Mouse (Mus musculus) embryonic stem cell, embryonic (primary cell): ENCODE results near the gene Rassf3.

Source experiments
- CTCF ChIA-PET, 4 experiments: fragments of 300-600 bp in 2 of 4; fragments of 350-600 bp in 2 of 4; sonication (Branson Sonifier 250); formaldehyde crosslinking; loops; one replicate each; lab custom pipeline; 2022; ENCODE audit warnings: inconsistent platforms in 2 of 4; lab: Charles Lee
- POLR2A ChIA-PET, 4 experiments: fragments of 300-600 bp in 2 of 4; fragments of 350-600 bp in 2 of 4; sonication (Branson Sonifier 250); formaldehyde crosslinking; loops; one replicate each; lab custom pipeline; 2022; ENCODE audit warnings: antibody characterized with exemption in 4 of 4, inconsistent platforms in 1 of 4; lab: Charles Lee

Gene Rassf3

GRCm38 (mm10) chr10:121418835-121419234 lies 57.3 kb downstream of the Rassf3 start:
- ChIA-PET CTCF (interaction anchor here (0.6 to 1.7 kb wide), 5 partner anchors 9 to 114 kb away, joined by 3 to 7 read pairs (median 3); no protein-coding TSS in a partner anchor), POLR2A (interaction anchor here in 2 of 4 experiments (0.6 to 1.5 kb wide), 2 partner anchors 10 to 90 kb away, joined by 3 to 4 read pairs; no protein-coding TSS in a partner anchor)

GRCm38 (mm10) chr10:121414127-121414526 lies 62.0 kb downstream of the Rassf3 start:
- ChIA-PET CTCF (no interaction called here), POLR2A (interaction anchor here in 1 of 4 experiments (0.6 kb wide), 1 partner anchor 60 kb away, joined by 3 read pairs; no protein-coding TSS in a partner anchor)

- CTCF ChIA-PET: interaction anchor here (0.6 to 6.2 kb wide), 9 partner anchors 8 to 719 kb away, joined by 3 to 42 read pairs (median 6); no protein-coding TSS in a partner anchor
Measured at GRCm38 (mm10) chr10:121412824-121413223, 63.3 kb downstream of the Rassf3 start.

GRCm38 (mm10) chr10:121411721-121412455 lies 64.3 kb downstream of the Rassf3 start:
- CTCF ChIA-PET: interaction anchor here (0.7 to 6.2 kb wide), 13 partner anchors 8 to 519 kb away, joined by 3 to 42 read pairs (median 6); no protein-coding TSS in a partner anchor
- POLR2A ChIA-PET: interaction anchor here (0.5 to 1.4 kb wide), 11 partner anchors 8 to 101 kb away, joined by 3 to 7 read pairs (median 3); no protein-coding TSS in a partner anchor

More at GRCm38 (mm10) chr10:121412824-121413223, 63.3 kb downstream of the Rassf3 start:
- POLR2A ChIA-PET: interaction anchor here (0.8 to 1.4 kb wide), 11 partner anchors 9 to 93 kb away, joined by 3 to 7 read pairs (median 3); no protein-coding TSS in a partner anchor

- POLR2A ChIA-PET: interaction anchor here in 3 of 4 experiments (0.7 to 2.2 kb wide), 13 partner anchors 9 to 110 kb away, joined by 3 to 9 read pairs (median 3); partner anchors contain the start of genes Gns (in 1 of the 3) and Rassf3 (in 1 of the 3)
- CTCF ChIA-PET: interaction anchor here (0.6 to 6.2 kb wide), 47 partner anchors 9 to 680 kb away, joined by 3 to 42 read pairs (median 3); partner anchors contain the start of gene Rassf3 (in 1 of the 4)
Measured at GRCm38 (mm10) chr10:121409717-121410116, 66.4 kb downstream of the Rassf3 start.

GRCm38 (mm10) chr10:121403946-121404345 lies 72.2 kb downstream of the Rassf3 start:
- POLR2A ChIA-PET: interaction anchor here (0.5 to 2.9 kb wide), 23 partner anchors 8 to 928 kb away, joined by 3 to 20 read pairs (median 3); no protein-coding TSS in a partner anchor
- CTCF ChIA-PET: interaction anchor here in 3 of 4 experiments (0.6 to 1.7 kb wide), 8 partner anchors 9 to 370 kb away, joined by 3 to 8 read pairs (median 4); partner anchors contain the start of gene Wif1 (in 1 of the 3)

- ChIA-PET POLR2A (interaction anchor here (0.5 to 2.9 kb wide), 14 partner anchors 8 to 102 kb away, joined by 3 to 20 read pairs (median 3); partner anchors contain the start of gene Gns (in 1 of the 4)), CTCF (interaction anchor here in 3 of 4 experiments (0.5 to 1.7 kb wide), 6 partner anchors 10 to 130 kb away, joined by 3 to 8 read pairs (median 4); no protein-coding TSS in a partner anchor)
Measured at GRCm38 (mm10) chr10:121403104-121403503, 73.0 kb downstream of the Rassf3 start.

- CTCF ChIA-PET: interaction anchor here in 2 of 4 experiments (0.6 to 1.4 kb wide), 2 partner anchors 9 to 91 kb away, joined by 3 to 5 read pairs; no protein-coding TSS in a partner anchor
- POLR2A ChIA-PET: interaction anchor here in 3 of 4 experiments (0.6 to 1.5 kb wide), 5 partner anchors 11 to 97 kb away, joined by 3 to 4 read pairs (median 4); no protein-coding TSS in a partner anchor
Measured at GRCm38 (mm10) chr10:121401005-121401404, 75.1 kb downstream of the Rassf3 start.

- ChIA-PET CTCF (interaction anchor here in 1 of 4 experiments (0.6 to 0.7 kb wide), 2 partner anchors 11 to 87 kb away, joined by 3 to 6 read pairs; no protein-coding TSS in a partner anchor), POLR2A (interaction anchor here in 3 of 4 experiments (0.5 to 1.2 kb wide), 3 partner anchors 13 to 81 kb away, joined by 3 to 5 read pairs (median 3); no protein-coding TSS in a partner anchor)
Measured at GRCm38 (mm10) chr10:121398599-121398998, 77.5 kb downstream of the Rassf3 start.

- ChIA-PET CTCF (interaction anchor here (0.5 to 1.8 kb wide), 10 partner anchors 13 to 651 kb away, joined by 3 to 7 read pairs (median 4); partner anchors contain the start of gene Wif1 (in 1 of the 4)), POLR2A (interaction anchor here in 3 of 4 experiments (0.8 to 2.9 kb wide), 18 partner anchors 8 to 111 kb away, joined by 3 to 20 read pairs (median 4); partner anchors contain the start of gene Gns (in 1 of the 3))
Measured at GRCm38 (mm10) chr10:121395542-121396176, 80.5 kb downstream of the Rassf3 start.

- ChIA-PET CTCF (interaction anchor here (0.5 to 1.8 kb wide), 8 partner anchors 14 to 650 kb away, joined by 3 to 7 read pairs (median 5); partner anchors contain the start of gene Wif1 (in 1 of the 4)), POLR2A (interaction anchor here in 3 of 4 experiments (0.8 to 2.9 kb wide), 19 partner anchors 8 to 112 kb away, joined by 3 to 20 read pairs (median 3); partner anchors contain the start of gene Gns (in 1 of the 3))
Measured at GRCm38 (mm10) chr10:121394789-121395325, 81.3 kb downstream of the Rassf3 start.

GRCm38 (mm10) chr10:121394270-121394669 lies 81.9 kb downstream of the Rassf3 start:
- CTCF ChIA-PET: interaction anchor here in 3 of 4 experiments (0.6 to 1.8 kb wide), 5 partner anchors 18 to 168 kb away, joined by 3 to 17 read pairs (median 4); no protein-coding TSS in a partner anchor
- POLR2A ChIA-PET: interaction anchor here in 3 of 4 experiments (0.9 to 2.9 kb wide), 11 partner anchors 8 to 29 kb away, joined by 3 to 20 read pairs (median 4); no protein-coding TSS in a partner anchor

- ChIA-PET CTCF (interaction anchor here in 1 of 4 experiments (1.4 kb wide), 1 partner anchor 141 kb away, joined by 3 read pairs; no protein-coding TSS in a partner anchor), POLR2A (interaction anchor here in 1 of 4 experiments (1.7 kb wide), 1 partner anchor 16 kb away, joined by 7 read pairs; no protein-coding TSS in a partner anchor)
Measured at GRCm38 (mm10) chr10:121391901-121392300, 84.2 kb downstream of the Rassf3 start.

- CTCF ChIA-PET: interaction anchor here in 1 of 4 experiments (1.2 kb wide), 1 partner anchor 14 kb away, joined by 4 read pairs; no protein-coding TSS in a partner anchor
- POLR2A ChIA-PET: interaction anchor here in 1 of 4 experiments (0.8 to 1.7 kb wide), 2 partner anchors 15 to 22 kb away, joined by 3 to 7 read pairs; no protein-coding TSS in a partner anchor
Measured at GRCm38 (mm10) chr10:121390602-121391001, 85.5 kb downstream of the Rassf3 start.

GRCm38 (mm10) chr10:121386347-121386746 lies 89.8 kb downstream of the Rassf3 start:
- CTCF ChIA-PET: interaction anchor here in 2 of 4 experiments (1.2 kb wide), 2 partner anchors 23 to 48 kb away, joined by 3 to 24 read pairs; no protein-coding TSS in a partner anchor
- POLR2A ChIA-PET: interaction anchor here in 2 of 4 experiments (0.9 to 2.4 kb wide), 5 partner anchors 9 to 34 kb away, joined by 3 to 7 read pairs (median 3); no protein-coding TSS in a partner anchor

- CTCF ChIA-PET: no interaction called here
- POLR2A ChIA-PET: interaction anchor here in 2 of 4 experiments (0.8 to 1.4 kb wide), 4 partner anchors 8 to 18 kb away, joined by 3 to 5 read pairs (median 3); no protein-coding TSS in a partner anchor
Measured at GRCm38 (mm10) chr10:121385695-121386094, 90.5 kb downstream of the Rassf3 start.
